Mouse (Mus musculus): Measurements from ENCODE around the gene Lmf1. TPM values are rescaled to one million over a fixed set of nuclear protein-coding genes. Genes with fewer than 3 reads are reported as not detected.

Lmf1 gene
- polyA plus RNA-seq, 1 experiment from 2014 or later = 34.6 TPM

- peaks cover 14% of the 10 kb centered on the region for H3K27me3 ChIP-seq (replicated peaks)
- H3K36me3 ChIP-seq = no peaks in the 10 kb centered on the region
- H3K4me2 ChIP-seq = no peak overlapping the region
- H3K9ac ChIP-seq = no peak overlapping the region
- ATAC-seq (ENCODE audit: insufficient number of reproducible peaks, low FRiP score) = no peak
- no peak overlapping the region for H3K27ac ChIP-seq (ENCODE audit: poor library complexity, severe bottlenecking)
- H3K4me1 ChIP-seq (replicated peaks) = peaks cover 9% of the 10 kb centered on the region; the same call in 1 of the 2 replicates
- 70% methylated on average over 4 of the region's 4 CpGs for WGBS
- H3K4me3 ChIP-seq = no peak overlapping the region
- 0 out of 2 replicates have a peak, but pooled peaks cover 5% of the 10 kb centered on the region for H3K9me3 ChIP-seq (replicated peaks)
Measured at GRCm38 (mm10) chr17:25711136-25711535, 132.3 kb downstream of the Lmf1 start.

Other genes with a start within 250 kb of the Lmf1 start
- gene Tpsab1, start 233.5 kb upstream of the Lmf1 start, polyA plus RNA-seq (2016; fragmentation: Nextera tagmentation; extraction: Ambion mirVana) = not detected in 2 replicates
- not detected in 2 replicates for gene Tpsb2, start 212.8 kb upstream of the Lmf1 start, polyA plus RNA-seq (2016; fragmentation: Nextera tagmentation; extraction: Ambion mirVana)
- gene Tpsg1, start 209.8 kb upstream of the Lmf1 start, polyA plus RNA-seq (2016; fragmentation: Nextera tagmentation; extraction: Ambion mirVana) = not detected in 2 replicates
- 13.5 and 16.3 TPM in 2 replicates for gene Cacna1h, start 145.3 kb upstream of the Lmf1 start, polyA plus RNA-seq (2016; fragmentation: Nextera tagmentation; extraction: Ambion mirVana)
- 0.45 and 0.54 TPM in 2 replicates for gene Tekt4, start 124.5 kb upstream of the Lmf1 start, polyA plus RNA-seq (2016; fragmentation: Nextera tagmentation; extraction: Ambion mirVana)
- 0.63 and 0.67 TPM in 2 replicates for gene Sstr5, start 81.8 kb upstream of the Lmf1 start, polyA plus RNA-seq (2016; fragmentation: Nextera tagmentation; extraction: Ambion mirVana)
- gene Sox8, start 8.4 kb upstream of the Lmf1 start, polyA plus RNA-seq (2016; fragmentation: Nextera tagmentation; extraction: Ambion mirVana) = 1.6 and 1.9 TPM in 2 replicates
- gene Gng13, start 138.1 kb downstream of the Lmf1 start, polyA plus RNA-seq (2016; fragmentation: Nextera tagmentation; extraction: Ambion mirVana) = 1.5 and 4.9 TPM in 2 replicates
- 22.4 and 23.0 TPM in 2 replicates for gene Chtf18, start 148.3 kb downstream of the Lmf1 start, polyA plus RNA-seq (2016; fragmentation: Nextera tagmentation; extraction: Ambion mirVana)
- gene Rpusd1, start 148.6 kb downstream of the Lmf1 start, polyA plus RNA-seq (2016; fragmentation: Nextera tagmentation; extraction: Ambion mirVana) = 11.3 and 12.5 TPM in 2 replicates
- gene Mslnl, start 157.0 kb downstream of the Lmf1 start, polyA plus RNA-seq (2016; fragmentation: Nextera tagmentation; extraction: Ambion mirVana) = not detected in 2 replicates
- gene Msln, start 175.3 kb downstream of the Lmf1 start, polyA plus RNA-seq (2016; fragmentation: Nextera tagmentation; extraction: Ambion mirVana) = 18.2 and 20.5 TPM in 2 replicates
- gene Narfl, start 194.7 kb downstream of the Lmf1 start, polyA plus RNA-seq (2016; fragmentation: Nextera tagmentation; extraction: Ambion mirVana) = 30.5 and 31.8 TPM in 2 replicates
- 50.5 and 53.2 TPM in 2 replicates for gene Haghl, start 206.6 kb downstream of the Lmf1 start, polyA plus RNA-seq (2016; fragmentation: Nextera tagmentation; extraction: Ambion mirVana)
- 0.37 and 0.41 TPM in 2 replicates for gene Ccdc78, start 207.5 kb downstream of the Lmf1 start, polyA plus RNA-seq (2016; fragmentation: Nextera tagmentation; extraction: Ambion mirVana)
- gene Fam173a, start 213.8 kb downstream of the Lmf1 start, polyA plus RNA-seq (2016; fragmentation: Nextera tagmentation; extraction: Ambion mirVana) = 67.3 and 68.2 TPM in 2 replicates
- 0.32 and 0.61 TPM in 2 replicates for gene AC134908.4, start 216.6 kb downstream of the Lmf1 start, polyA plus RNA-seq (2016; fragmentation: Nextera tagmentation; extraction: Ambion mirVana)
- gene Metrn, start 218.1 kb downstream of the Lmf1 start, polyA plus RNA-seq (2016; fragmentation: Nextera tagmentation; extraction: Ambion mirVana) = 28.9 and 30.9 TPM in 2 replicates
- 1.4 and 1.6 TPM in 2 replicates for gene Fbxl16, start 230.0 kb downstream of the Lmf1 start, polyA plus RNA-seq (2016; fragmentation: Nextera tagmentation; extraction: Ambion mirVana)
- 15.5 and 17.0 TPM in 2 replicates for gene Wdr24, start 244.5 kb downstream of the Lmf1 start, polyA plus RNA-seq (2016; fragmentation: Nextera tagmentation; extraction: Ambion mirVana)
- 38.1 and 41.8 TPM in 2 replicates for gene Jmjd8, start 249.8 kb downstream of the Lmf1 start, polyA plus RNA-seq (2016; fragmentation: Nextera tagmentation; extraction: Ambion mirVana)

Measured in heart, embryonic 12.5 days (tissue).